Mouse (Mus musculus) gastrocnemius, postnatal 25 days (tissue): Measurements from ENCODE around the gene Gm45194. TPM values are rescaled to one million over a fixed set of nuclear protein-coding genes. Genes with fewer than 3 reads are reported as not detected.

Experiments used
- DNase-seq: peaks from one replicate; pipeline ENCODE4 v3.0.0; 2022
- long read RNA-seq, 2 experiments: library from polyadenylated mRNA; stranded (forward); transcript quantifications; one replicate each; pipeline ENCODE4 v2.0.0; 2021
- total RNA-seq, 2 experiments: library from RNA; stranded (reverse); gene quantifications; 1 replicate in 1 of 2; 2 replicates in 1 of 2; pipeline ENCODE4 v1.2.3; 2021

Gm45194 gene
- total RNA-seq, result not detected
- long read RNA-seq, experiment 1, result 0 reads
- long read RNA-seq, experiment 2, result 0 reads

GRCm38 (mm10) chrX:111891089-111891488 lies at the start of gene Gm45194:
Gm45194 (plus strand) TSS chrX:111891389.
- DNase-seq, result no peak

- no peak for DNase-seq
Observed at GRCm38 (mm10) chrX:111855878-111856277, 35.3 kb upstream of the Gm45194 start.

DNA sequence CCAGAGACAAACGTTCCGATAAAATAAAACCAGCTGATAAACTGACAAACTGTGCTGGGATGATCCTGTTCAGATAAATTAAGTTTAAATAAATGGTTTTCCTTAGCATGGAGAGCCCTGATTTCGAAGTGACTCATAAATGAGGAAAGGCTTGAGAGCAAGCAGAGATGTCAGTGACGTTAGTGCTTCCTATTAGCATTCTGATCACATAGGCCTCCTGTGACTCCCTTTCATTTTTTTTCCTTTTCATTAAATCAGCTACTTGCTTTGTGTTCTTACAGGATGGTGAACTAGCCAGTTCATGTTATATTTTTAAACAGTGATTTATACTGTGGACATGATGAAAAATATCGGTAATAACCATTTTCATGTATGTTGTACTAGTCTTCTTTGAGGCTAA lies 9.9 kb upstream of the Gm45194 start:
- DNase-seq, result no peak

GRCm38 (mm10) chrX:111894321-111895050 lies 3.3 kb downstream of the Gm45194 start:
- DNase-seq, result no peak

DNA sequence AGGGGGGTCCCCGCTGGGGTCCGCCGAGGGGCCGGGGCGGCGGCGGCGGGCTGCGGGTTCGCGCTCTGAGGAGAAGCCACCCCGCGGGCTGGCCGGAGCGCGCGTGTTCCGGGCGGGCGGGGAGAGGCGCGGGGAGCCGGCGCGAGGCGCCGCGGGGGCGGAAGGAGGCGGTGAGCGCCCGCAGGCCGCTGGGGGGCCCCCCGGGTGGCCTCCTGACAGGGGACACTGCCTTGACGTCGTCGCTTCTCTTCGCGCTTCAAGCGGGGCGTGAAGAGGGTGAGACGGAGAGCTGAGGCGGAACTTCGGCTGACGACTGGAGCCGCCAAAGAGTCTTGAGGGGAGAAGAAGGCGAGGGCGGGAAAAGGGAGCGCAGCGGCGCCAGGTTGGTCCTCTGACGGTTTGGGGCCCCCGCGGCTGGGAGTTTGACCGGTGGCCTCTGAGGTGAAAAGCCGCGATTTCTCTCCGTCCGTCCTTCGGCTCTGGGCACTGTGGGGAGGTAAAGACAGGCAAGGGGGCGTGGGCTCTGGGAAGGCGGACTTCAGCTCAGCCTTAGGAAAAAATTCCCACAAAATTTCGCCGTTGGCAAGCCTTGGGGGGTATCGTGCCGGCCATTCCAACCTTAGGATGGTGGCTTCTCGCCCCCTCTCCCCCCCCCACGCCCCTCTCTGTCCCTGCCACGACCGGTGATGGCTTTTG lies 4.0 kb downstream of the Gm45194 start:
- no peak for DNase-seq

GRCm38 (mm10) chrX:111917422-111917821 lies 26.2 kb downstream of the Gm45194 start:
- DNase-seq, result no peak

GRCm38 (mm10) chrX:111960909-111961308 lies 69.7 kb downstream of the Gm45194 start:
- no peak for DNase-seq

DNA sequence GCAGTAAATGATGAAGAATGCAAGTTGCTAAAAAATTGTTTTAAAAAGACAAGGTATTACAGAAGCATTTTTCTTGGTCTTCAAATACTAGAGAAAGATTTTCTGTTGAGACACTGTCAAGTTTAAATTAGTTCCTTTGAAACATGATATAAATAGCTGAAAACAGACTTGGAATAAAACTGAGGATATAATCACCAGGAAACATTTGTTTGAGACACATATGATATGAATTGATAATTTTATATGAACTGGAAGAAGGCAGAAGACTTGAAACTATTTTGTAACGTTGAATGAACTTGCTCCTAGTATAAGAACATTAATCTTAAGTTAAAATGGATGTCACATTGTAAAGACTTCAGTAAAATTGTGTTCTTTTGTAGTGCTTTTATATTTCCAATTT lies 108.5 kb downstream of the Gm45194 start:
- no peak for DNase-seq

- no peak for DNase-seq
Observed at GRCm38 (mm10) chrX:112010707-112011106, 119.5 kb downstream of the Gm45194 start, which contains the start of gene Tex16. Tex16 (plus strand) TSS chrX:112011007.

- no peak for DNase-seq
Observed at GRCm38 (mm10) chrX:112238749-112239148, 347.6 kb downstream of the Gm45194 start, which contains the start of gene 4933403O08Rik. 4933403O08Rik (plus strand) TSS chrX:112239049.

DNA sequence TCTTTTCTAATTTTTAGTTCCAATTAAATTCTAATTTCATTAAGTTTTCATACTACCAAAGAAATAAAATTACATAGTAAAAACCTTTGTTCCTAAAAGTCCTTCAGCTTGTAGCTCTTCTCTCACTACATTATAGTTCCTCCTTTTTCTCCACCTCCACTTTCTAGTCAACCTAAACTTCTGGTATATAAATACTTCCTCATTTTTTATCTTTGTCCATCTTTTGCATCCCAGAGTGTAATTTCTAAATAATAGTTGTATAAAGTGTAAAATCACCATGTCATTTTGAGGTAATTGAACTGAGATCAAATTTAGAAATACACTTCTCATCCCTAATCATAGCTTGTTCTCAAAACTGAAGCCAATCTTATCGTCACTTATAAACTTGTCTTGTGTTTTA lies 351.7 kb downstream of the Gm45194 start:
- DNase-seq, result no peak

DNA sequence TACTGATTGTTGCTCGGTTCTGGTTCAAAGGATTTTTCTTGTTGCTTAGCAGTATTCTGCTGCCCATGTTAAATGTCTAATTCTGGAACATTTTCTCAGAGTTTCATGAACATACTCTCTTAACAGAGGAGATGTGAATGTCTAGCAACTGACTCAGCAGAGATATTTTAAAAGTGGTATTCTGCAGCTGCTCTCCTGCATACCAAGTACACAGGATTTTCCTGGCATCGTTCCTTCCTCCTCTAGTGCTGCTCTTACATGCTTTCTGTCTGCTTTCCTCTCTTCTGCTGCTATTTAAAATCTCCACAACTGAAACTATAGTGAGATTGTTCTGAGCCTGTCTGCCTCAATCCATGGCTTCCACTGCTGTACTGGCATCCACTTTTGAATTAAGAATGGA lies 364.3 kb downstream of the Gm45194 start:
- DNase-seq, result no peak

DNA sequence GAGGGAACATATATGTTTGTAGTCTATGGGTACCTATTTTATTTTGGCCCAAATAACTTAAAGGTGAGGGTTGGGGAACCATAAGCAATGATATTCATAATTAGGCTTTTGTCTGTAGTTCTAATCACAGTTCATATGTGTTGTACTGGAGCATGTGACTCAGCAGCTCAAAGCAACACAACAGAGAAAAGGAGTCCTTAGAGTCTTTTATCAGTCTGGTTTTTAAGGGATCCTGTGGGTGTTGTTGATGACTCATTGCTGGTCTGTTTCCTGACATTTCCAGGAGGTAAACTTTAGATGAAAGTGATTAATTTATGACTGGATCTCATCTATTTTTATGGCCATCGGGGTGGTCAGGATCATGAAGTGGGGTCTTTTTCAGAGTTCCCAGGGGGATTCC lies 382.4 kb downstream of the Gm45194 start:
- DNase-seq, result no peak

Other genes starting within 250 kb of the Gm45194 start
- under 1 TPM; 0.08 to 0.15 TPM for gene Hdx, start 194.3 kb upstream of the Gm45194 start, total RNA-seq
- not detected for gene Tex16, start 119.6 kb downstream of the Gm45194 start, total RNA-seq